Mouse (Mus musculus): ENCODE data around the gene Pdha1.
A peak's percentile ranks its signal among the peaks of the same experiment; 100 is the strongest.

Gene Pdha1

GRCm38 (mm10) chrX:160137861-160138717, at the start of gene Pdha1:
TSS of gene Pdha1 (minus strand) at chrX:160138413.
- peak; percentile 81 for DNase-seq (ENCODE audit: extremely low spot score)

- DNase-seq (ENCODE audit: extremely low spot score): no peak
Measured at GRCm38 (mm10) chrX:160179032-160179431, 40.8 kb upstream of the Pdha1 start.

- DNase-seq (ENCODE audit: extremely low spot score): peak; percentile 53
Measured at GRCm38 (mm10) chrX:160170150-160170549, 31.9 kb upstream of the Pdha1 start.

GRCm38 (mm10) chrX:160166246-160166985, 28.2 kb upstream of the Pdha1 start:
- peak; percentile 2 for DNase-seq (ENCODE audit: extremely low spot score)

- DNase-seq (ENCODE audit: extremely low spot score): no peak
Measured at GRCm38 (mm10) chrX:160164259-160164658, 26.0 kb upstream of the Pdha1 start.

GRCm38 (mm10) chrX:160153147-160153815, 15.1 kb upstream of the Pdha1 start:
- no peak for DNase-seq (ENCODE audit: extremely low spot score)

- DNase-seq (ENCODE audit: extremely low spot score): no peak
Measured at GRCm38 (mm10) chrX:160148859-160149258, 10.6 kb upstream of the Pdha1 start.

GRCm38 (mm10) chrX:160147406-160147805, 9.2 kb upstream of the Pdha1 start:
- no peak for DNase-seq (ENCODE audit: extremely low spot score)

GRCm38 (mm10) chrX:160146806-160147205, 8.6 kb upstream of the Pdha1 start:
- DNase-seq (ENCODE audit: extremely low spot score): no peak

- no peak for DNase-seq (ENCODE audit: extremely low spot score)
Measured at GRCm38 (mm10) chrX:160137177-160137860, 894 bp downstream of the Pdha1 start.

- DNase-seq (ENCODE audit: extremely low spot score): no peak
Measured at GRCm38 (mm10) chrX:160136153-160136552, 2.1 kb downstream of the Pdha1 start.

GRCm38 (mm10) chrX:160135719-160136118, 2.5 kb downstream of the Pdha1 start:
- peak; percentile 21 for DNase-seq (ENCODE audit: extremely low spot score)

- DNase-seq (ENCODE audit: extremely low spot score): no peak
Measured at GRCm38 (mm10) chrX:160134136-160134843, 3.9 kb downstream of the Pdha1 start.

- DNase-seq (ENCODE audit: extremely low spot score): peak; percentile 34
Measured at GRCm38 (mm10) chrX:160116658-160117057, 21.6 kb downstream of the Pdha1 start.

GRCm38 (mm10) chrX:160116074-160116473, 22.1 kb downstream of the Pdha1 start:
- no peak for DNase-seq (ENCODE audit: extremely low spot score)

- DNase-seq (ENCODE audit: extremely low spot score): no peak
Measured at GRCm38 (mm10) chrX:160113777-160114176, 24.4 kb downstream of the Pdha1 start.

- DNase-seq (ENCODE audit: extremely low spot score): no peak
Measured at GRCm38 (mm10) chrX:160107817-160108216, 30.4 kb downstream of the Pdha1 start.

- no peak for DNase-seq (ENCODE audit: extremely low spot score)
Measured at GRCm38 (mm10) chrX:160091973-160092372, 46.2 kb downstream of the Pdha1 start.

Data from embryo, embryonic 9.5 days (tissue).